Mouse (Mus musculus) layer of hippocampus, adult 2 months (tissue): ENCODE data around the gene Olfr347. TPM values are rescaled to one million over a fixed set of nuclear protein-coding genes. Genes with fewer than 3 reads are reported as not detected.

Experiments
- DNase-seq, 2 experiments: peaks; one replicate each; pipeline ENCODE4 v3.0.0; 2022; ENCODE audit warnings: low spot score in 2 of 2
- H3K27ac ChIP-seq: fragments of 200-600 bp; 2 replicates; pipeline ENCODE4 v1.8.1; 2022
- H3K4me3 ChIP-seq: fragments of 200-600 bp; 2 replicates; pipeline ENCODE4 v1.8.1; 2022; ENCODE audit warnings: mild to moderate bottlenecking
- CTCF ChIP-seq: fragments of 200-600 bp; conservative IDR thresholded peaks from 2 replicates; pipeline ENCODE4 v1.8.1; 2022; ENCODE audit warnings: antibody characterized with exemption, mild to moderate bottlenecking, moderate library complexity
- long read RNA-seq, 2 experiments: library from polyadenylated mRNA; stranded (forward); transcript quantifications; one replicate each; pipeline ENCODE4 v2.0.0; 2021; ENCODE audit warnings: borderline mapping rate in 2 of 2
- total RNA-seq, 2 experiments: library from RNA; stranded (reverse); gene quantifications; 2 replicates each; pipeline ENCODE4 v1.2.3; 2021

The Olfr347 gene
- not detected for total RNA-seq
- long read RNA-seq, experiment 1, result 0 reads
- long read RNA-seq, experiment 2, result 0 reads

GRCm38 (mm10) chr2:36731602-36732001 lies at the start of gene Olfr347:
Gene Olfr347 (plus strand): TSS chr2:36731902.
- DNase-seq, result no peak
- Histone ChIP-seq H3K4me3 (no peak within 1 kb of the TSS), H3K27ac (no peak within 1 kb of the TSS)
- no peak for TF ChIP-seq CTCF

- no peak for DNase-seq
- TF ChIP-seq CTCF, result no peak
- Histone ChIP-seq H3K27ac (no peak within 1 kb of the TSS), H3K4me3 (no peak within 1 kb of the TSS)
Observed at GRCm38 (mm10) chr2:36685488-36685887, 46.2 kb upstream of the Olfr347 start, which contains the start of gene Olfr346. Gene Olfr346 (plus strand): TSS chr2:36685788.

- Histone ChIP-seq H3K27ac (no peak overlapping the region), H3K4me3 (no peak overlapping the region)
- no peak for TF ChIP-seq CTCF
- DNase-seq, result no peak
Observed at GRCm38 (mm10) chr2:36736226-36736625, 4.5 kb downstream of the Olfr347 start.

GRCm38 (mm10) chr2:36783976-36784375 lies 52.3 kb downstream of the Olfr347 start, which contains the start of gene Olfr348:
Gene Olfr348 (plus strand): TSS chr2:36784276.
- TF ChIP-seq CTCF, result no peak
- Histone ChIP-seq H3K4me3 (no peak within 1 kb of the TSS), H3K27ac (no peak within 1 kb of the TSS)
- DNase-seq, result no peak

Other genes starting within 250 kb of the Olfr347 start
- gene Olfr341, start 249.4 kb upstream of the Olfr347 start, total RNA-seq, result not detected
- gene Olfr342, start 206.9 kb upstream of the Olfr347 start, total RNA-seq, result not detected
- under 1 TPM in 1 of 2 experiments, not detected in 1; 0.05 TPM for gene Olfr344, start 165.2 kb upstream of the Olfr347 start, total RNA-seq
- not detected for gene Olfr345, start 91.9 kb upstream of the Olfr347 start, total RNA-seq
- not detected for gene Olfr346, start 46.1 kb upstream of the Olfr347 start, total RNA-seq
- not detected for gene Olfr348, start 52.4 kb downstream of the Olfr347 start, total RNA-seq
- not detected for gene Olfr50, start 58.6 kb downstream of the Olfr347 start, total RNA-seq
- not detected for gene Olfr3, start 85.1 kb downstream of the Olfr347 start, total RNA-seq
- gene Olfr350, start 114.4 kb downstream of the Olfr347 start, total RNA-seq, result not detected
- gene Olfr351, start 130.8 kb downstream of the Olfr347 start, total RNA-seq, result not detected
- gene Olfr352, start 136.6 kb downstream of the Olfr347 start, total RNA-seq, result not detected
- not detected for gene Olfr353, start 161.0 kb downstream of the Olfr347 start, total RNA-seq
- gene Olfr354, start 173.8 kb downstream of the Olfr347 start, total RNA-seq, result not detected
- not detected for gene Olfr355, start 197.0 kb downstream of the Olfr347 start, total RNA-seq
- not detected for gene Olfr356, start 205.2 kb downstream of the Olfr347 start, total RNA-seq